Mouse (Mus musculus): Measurements from ENCODE around the gene Fastkd1.
A peak's percentile ranks its signal among the peaks of the same experiment; 100 is the strongest.
"Not testable (repeated sequence)": the region's sequence is repeated elsewhere in the genome, so short reads cannot be mapped to it uniquely, and the experiment has no call there.

Fastkd1 gene

GRCm38 (mm10) chr2:69668414-69668813, 44.9 kb downstream of the Fastkd1 start:
- DNase-seq = no peak

GRCm38 (mm10) chr2:69667656-69668055, 45.7 kb downstream of the Fastkd1 start:
- DNase-seq = no peak

GRCm38 (mm10) chr2:69663827-69664476, 49.4 kb downstream of the Fastkd1 start:
- DNase-seq = no peak

GRCm38 (mm10) chr2:69659326-69659725, 54.0 kb downstream of the Fastkd1 start:
- DNase-seq = no peak

- DNase-seq = no peak
These were observed 63.6 kb downstream of the Fastkd1 start for GRCm38 (mm10) chr2:69649716-69650115.

- DNase-seq = peak; percentile 94
These were observed 66.4 kb downstream of the Fastkd1 start, which contains the start of gene Bbs5 for GRCm38 (mm10) chr2:69646726-69647490. TSS of gene Bbs5 (plus strand) at chr2:69647171.

- no peak for DNase-seq
These were observed 68.2 kb downstream of the Fastkd1 start for GRCm38 (mm10) chr2:69644968-69645617.

- DNase-seq = peak; percentile 66
These were observed 73.2 kb downstream of the Fastkd1 start for GRCm38 (mm10) chr2:69640100-69640499.

- not testable (repeated sequence) for DNase-seq
These were observed 75.3 kb downstream of the Fastkd1 start for GRCm38 (mm10) chr2:69637989-69638388.
